ENCODE assay signal across 15 mouse cellular contexts in genomic region chr2:25878516-25878915, GRCm38 (mm10). TPM values are rescaled to one million over a fixed set of nuclear protein-coding genes. Genes with fewer than 3 reads are reported as not detected.
DNase-seq lines count a peak whose midpoint lies in the region; ATAC-seq and TF ChIP-seq lines count a peak whose summit lies in the region.
"Had no signal": no experiment of that assay in that cellular context is flagged by ENCODE, and none has a peak within 500 bp of the region (broad histone marks: within the 10 kb centered on the region; RNA-seq: fewer than 3 reads in every experiment).

No protein-coding gene starts in this region.

- peak overlapping the region; percentile 95 for H3K27ac ChIP-seq in left cerebral cortex, adult 2 months
- no peak overlapping the region for H3K27ac ChIP-seq in hindbrain, embryonic 15.5 days (replicated peaks)
- peak overlapping the region; percentile 69 for H3K27ac ChIP-seq in neural tube, embryonic 15.5 days (replicated peaks)
- H3K27ac ChIP-seq: liver, embryonic 13.5 days; stomach, postnatal 0 days had no signal

- H3K9me3 ChIP-seq in hindbrain, embryonic 15.5 days: no peaks in the 10 kb centered on the region
- no peaks in the 10 kb centered on the region for H3K9me3 ChIP-seq in neural tube, embryonic 15.5 days (replicated peaks)
- H3K9me3 ChIP-seq: heart, embryonic 12.5 days; liver, embryonic 13.5 days had no signal

- H3K4me2 ChIP-seq in hindbrain, embryonic 15.5 days: peak overlapping the region; percentile 81
- peak overlapping the region; percentile 78 for H3K4me2 ChIP-seq in neural tube, embryonic 15.5 days

- H3K27me3 ChIP-seq in hindbrain, embryonic 15.5 days: no peaks in the 10 kb centered on the region
- peaks cover 6% of the 10 kb centered on the region; the same call in 1 of the 2 replicates for H3K27me3 ChIP-seq in neural tube, embryonic 15.5 days (replicated peaks)

- peak overlapping the region; percentile 69 for H3K4me3 ChIP-seq in left cerebral cortex, adult 2 months
- H3K4me3 ChIP-seq in hindbrain, embryonic 15.5 days: peak overlapping the region; percentile 62
- H3K4me3 ChIP-seq in neural tube, embryonic 15.5 days (replicated peaks): peak overlapping the region; percentile 65
- H3K4me3 ChIP-seq: liver, embryonic 13.5 days had no signal

- 64% methylated on average over 2 of the region's 2 CpGs for WGBS in hindbrain, embryonic 15.5 days
- 68% methylated on average over 2 of the region's 2 CpGs for WGBS in neural tube, embryonic 15.5 days

- H3K36me3 ChIP-seq in hindbrain, embryonic 15.5 days: no peaks in the 10 kb centered on the region
- H3K36me3 ChIP-seq in neural tube, embryonic 15.5 days: no peaks in the 10 kb centered on the region; the same call in 1 of the 2 replicates
- H3K36me3 ChIP-seq: heart, embryonic 12.5 days; liver, embryonic 13.5 days had no signal

- intact Hi-C loops in left cerebral cortex, adult 2 months (cut with DNase I): no loop called here
- intact Hi-C loops in left cerebral cortex, postnatal 36 days (cut with DNase I): no loop called here

- H3K4me1 ChIP-seq in hindbrain, embryonic 15.5 days (replicated peaks): peaks cover 22% of the 10 kb centered on the region
- peaks cover 25% of the 10 kb centered on the region for H3K4me1 ChIP-seq in neural tube, embryonic 15.5 days
- H3K4me1 ChIP-seq: liver, embryonic 13.5 days had no signal

- peak overlapping the region; percentile 70; the same call in 1 of the 2 replicates for H3K9ac ChIP-seq in hindbrain, embryonic 15.5 days
- peak overlapping the region; percentile 76 for H3K9ac ChIP-seq in neural tube, embryonic 15.5 days (replicated peaks)
- H3K9ac ChIP-seq: heart, embryonic 12.5 days; liver, embryonic 13.5 days had no signal

- no peak for ATAC-seq in hindbrain, embryonic 15.5 days (ENCODE audit: low FRiP score, low read depth)
- ATAC-seq in neural tube, embryonic 15.5 days (ENCODE audit: low FRiP score): no peak

- no peak for DNase-seq in left cerebral cortex, adult 2 months (ENCODE audit: extremely low spot score in 1 of 2, low spot score in 2 of 2)
- DNase-seq in left cerebral cortex, postnatal 36 days (ENCODE audit: low spot score in 2 of 2): no peak
- DNase-seq in cerebellum, adult 9-11 months: peak; percentile 88
- DNase-seq in adrenal gland, postnatal 14 days: no peak
- DNase-seq in natural killer cell, adult 2 months (ENCODE audit: low spot score in 2 of 2): no peak
- DNase-seq: gastrocnemius, postnatal 14 days; liver, embryonic 13.5 days; lung, postnatal 14 days; thymus, postnatal 4 days had no signal

- no peak for TF ChIP-seq CTCF in left cerebral cortex, adult 2 months (IDR thresholded peaks at IDR 0.05)

RNA-seq across cellular contexts. Expression of gene Kcnt1, which starts 15.0 kb away (rescaled TPM):
- 100 to 1,000 TPM; 127 to 142 TPM for total RNA-seq in left cerebral cortex, adult 2 months (2021)
- total RNA-seq in left cerebral cortex, postnatal 36 days (2021): 100 to 1,000 TPM; 100 to 155 TPM
- 20.2 and 23.8 TPM in 2 replicates for polyA plus RNA-seq in hindbrain, embryonic 15.5 days (2015; fragmentation: Nextera tagmentation; extraction: Ambion mirVana)
- 21.3 and 23.7 TPM in 2 replicates for polyA plus RNA-seq in neural tube, embryonic 15.5 days (2015; fragmentation: Nextera tagmentation; extraction: Ambion mirVana)
- total RNA-seq in adrenal gland, postnatal 14 days (2021): 4.9 and 6.4 TPM in 2 replicates
- polyA plus RNA-seq: heart, embryonic 12.5 days had no signal

RNA-seq across cellular contexts. Expression of gene Sohlh1, which starts 31.5 kb away (rescaled TPM):
- total RNA-seq in left cerebral cortex, adult 2 months (2021): not detected
- total RNA-seq in left cerebral cortex, postnatal 36 days (2021): not detected
- polyA plus RNA-seq in hindbrain, embryonic 15.5 days (2015; fragmentation: Nextera tagmentation; extraction: Ambion mirVana): not detected in 2 replicates
- polyA plus RNA-seq in neural tube, embryonic 15.5 days (2015; fragmentation: Nextera tagmentation; extraction: Ambion mirVana): not detected in 2 replicates
- total RNA-seq in adrenal gland, postnatal 14 days (2021): not detected in 2 replicates
- total RNA-seq: gastrocnemius, postnatal 14 days had no signal
- polyA plus RNA-seq: brain, embryonic 14.5 days; heart, embryonic 12.5 days; liver, embryonic 13.5 days had no signal

RNA-seq across cellular contexts. Expression of gene Lcn9, which starts 55.6 kb away (rescaled TPM):
- not detected for total RNA-seq in left cerebral cortex, adult 2 months (2021)
- not detected for total RNA-seq in left cerebral cortex, postnatal 36 days (2021)
- not detected in 2 replicates for polyA plus RNA-seq in hindbrain, embryonic 15.5 days (2015; fragmentation: Nextera tagmentation; extraction: Ambion mirVana)
- polyA plus RNA-seq in neural tube, embryonic 15.5 days (2015; fragmentation: Nextera tagmentation; extraction: Ambion mirVana): not detected in 2 replicates
- not detected in 2 replicates for total RNA-seq in adrenal gland, postnatal 14 days (2021)
- total RNA-seq: gastrocnemius, postnatal 14 days had no signal
- polyA plus RNA-seq: brain, embryonic 14.5 days; heart, embryonic 12.5 days; kidney, embryonic 16.5 days; liver, embryonic 13.5 days; stomach, postnatal 0 days had no signal

Comparison
In these comparisons a context has a peak if more than half of its experiments do, and no peak if none do; other contexts are left out.
1. RNA of gene Kcnt1, which starts 15.0 kb away (total RNA-seq): 100 to 155 TPM in left cerebral cortex, postnatal 36 days and 127 to 142 TPM in left cerebral cortex, adult 2 months; 4.9 to 6.4 TPM in adrenal gland, postnatal 14 days; every median in the first group is over 10 times any median in the second.
2. Peak in every context shown above with its lines, with median percentiles within 50 percentile points of each other: H3K4me3 ChIP-seq.